Mouse (Mus musculus): Measurements from ENCODE around the gene Zfp451.

DNA sequence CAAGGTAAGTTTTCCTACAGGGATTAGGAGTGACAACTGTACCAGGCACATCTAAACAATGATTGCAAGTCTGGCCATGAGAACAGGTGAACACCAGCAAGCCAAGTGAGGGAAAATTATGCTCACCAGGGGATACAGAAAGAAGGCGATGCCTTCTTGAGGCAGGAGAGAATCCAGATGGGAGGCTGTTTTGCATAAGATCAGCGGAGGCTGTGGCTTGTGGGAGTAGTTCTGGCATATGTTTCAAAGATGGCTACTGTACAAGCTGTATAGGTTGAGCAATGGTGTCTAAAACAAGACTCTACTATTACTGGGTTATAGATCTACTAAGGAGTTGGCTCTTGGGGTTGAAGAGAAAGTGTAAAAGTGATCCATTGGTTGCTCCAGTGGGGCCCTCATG is 3.5 kb upstream of the Zfp451 start:
- TF ChIP-seq POLR2AphosphoS2 (IDR thresholded peaks at IDR 0.05; ENCODE audit: low read length) (no peak), TBP (IDR thresholded peaks at IDR 0.05; ENCODE audit: low read depth, low read length) (no peak), CTCF (IDR thresholded peaks at IDR 0.05 in 2 of 3, conservative IDR thresholded peaks at IDR 0.05 in 1 of 3; ENCODE audit: control insufficient read depth in 1 of 3, insufficient read depth in 1 of 3, low read depth in 2 of 3, low read length in 3 of 3, poor library complexity in 1 of 3, severe bottlenecking in 1 of 3) (no peak), SIN3A (IDR thresholded peaks at IDR 0.05; ENCODE audit: low read length) (no peak), BHLHE40 (IDR thresholded peaks at IDR 0.05; ENCODE audit: borderline replicate concordance, low read depth, low read length) (no peak), MAX (IDR thresholded peaks at IDR 0.05; ENCODE audit: low read length) (no peak)
